Mouse (Mus musculus): ENCODE measurements around the gene Galnt2.

- TF ChIP-seq CTCF (conservative IDR thresholded peaks at IDR 0.05; ENCODE audit: low read length) = no peak
- TF ChIP-seq NANOG (IDR thresholded peaks at IDR 0.05; ENCODE audit: borderline replicate concordance, low read length) = no peak
Measured at GRCm38 (mm10) chr8:124229883-124230282, 1.3 kb upstream of the Galnt2 start.
